Mouse (Mus musculus) embryonic facial prominence, embryonic 12.5 days (tissue): Measurements from ENCODE around the gene Cd2bp2. TPM values are rescaled to one million over a fixed set of nuclear protein-coding genes. Genes with fewer than 3 reads are reported as not detected.

Source experiments
- ATAC-seq: fragments of 200-750 bp; cut with Nextera tagmentation; 2 replicates; pipeline ENCODE4 v1.8.0; 2017; ENCODE audit not compliant: insufficient number of reproducible peaks, insufficient read depth, low FRiP score, low TSS enrichment
- H3K27ac ChIP-seq: fragments of 300-500 bp; sonication (generic); 2 replicates; pipeline ENCODE4 v1.5.1; 2016; ENCODE audit warnings: mild to moderate bottlenecking
- H3K27me3 ChIP-seq: fragments of 300-500 bp; sonication (generic); 2 replicates; pipeline ENCODE4 v1.6.1; 2016; ENCODE audit warnings: mild to moderate bottlenecking, moderate library complexity
- H3K36me3 ChIP-seq: fragments of 300-500 bp; sonication (generic); 2 replicates; pipeline ENCODE4 v1.6.1; 2016; ENCODE audit warnings: mild to moderate bottlenecking
- H3K4me1 ChIP-seq: fragments of 300-500 bp; sonication (generic); 2 replicates; pipeline ENCODE4 v1.6.1; 2016
- H3K4me2 ChIP-seq: fragments of 300-500 bp; sonication (generic); replicated peaks from 2 replicates; pipeline ENCODE4 v1.6.1; 2016; ENCODE audit warnings: mild to moderate bottlenecking, moderate library complexity
- H3K4me3 ChIP-seq: fragments of 300-500 bp; sonication (generic); 2 replicates; pipeline ENCODE4 v1.5.1; 2016; ENCODE audit warnings: mild to moderate bottlenecking
- H3K9ac ChIP-seq: fragments of 300-500 bp; sonication (generic); 2 replicates; pipeline ENCODE4 v1.6.1; 2016; ENCODE audit warnings: mild to moderate bottlenecking, moderate library complexity
- H3K9me3 ChIP-seq: fragments of 300-500 bp; sonication (generic); 2 replicates; pipeline ENCODE4 v1.6.1; 2016; ENCODE audit warnings: mild to moderate bottlenecking, moderate library complexity
- WGBS: fragments of 180-500 bp; shearing (Covaris S2); methylation state at CpG from one replicate; pipeline ENCODE4 v1.1.7; 2016; 5-methylcytosine and 5-hydroxymethylcytosine counted together
- polyA plus RNA-seq: library from polyadenylated mRNA; unstranded; fragments of >200 nt; fragmentation: Nextera tagmentation; extraction: Ambion mirVana; gene quantifications from 2 replicates; pipeline ENCODE4 v1.2.1, GENCODE M21; 2016

Cd2bp2 gene
- polyA plus RNA-seq, 1 experiment from 2014 or later = 73.7 TPM

DNA sequence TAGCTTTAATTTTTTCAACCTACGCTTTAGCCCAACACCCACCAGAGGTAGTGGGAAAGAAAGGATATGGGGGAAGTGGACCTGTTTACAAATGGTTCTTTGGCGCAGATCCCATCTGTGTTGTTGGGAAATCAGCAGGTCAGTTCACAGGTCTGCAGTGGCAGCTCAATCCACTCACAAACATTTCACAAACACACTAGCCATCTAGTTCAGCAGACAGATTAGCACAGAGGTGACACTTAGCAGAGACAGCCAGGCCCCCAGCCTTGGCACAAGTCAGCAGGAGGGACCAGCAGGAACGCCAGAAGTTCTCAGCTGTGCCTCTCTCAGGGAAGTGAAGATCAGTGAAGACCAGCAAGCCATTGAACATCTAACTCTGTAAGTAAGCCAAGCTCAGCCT is 47.9 kb downstream of the Cd2bp2 start:
- no peak overlapping the region for H3K9ac ChIP-seq
- H3K36me3 ChIP-seq = no peaks in the 10 kb centered on the region
- 78% methylated on average over 3 of the region's 3 CpGs for WGBS
- H3K4me1 ChIP-seq = no peaks in the 10 kb centered on the region; the same call in 1 of the 2 replicates
- H3K9me3 ChIP-seq = no peaks in the 10 kb centered on the region
- no peak overlapping the region for H3K27ac ChIP-seq
- no peak overlapping the region for H3K4me2 ChIP-seq
- ATAC-seq = no peak
- no peak overlapping the region for H3K4me3 ChIP-seq
- no peaks in the 10 kb centered on the region for H3K27me3 ChIP-seq

- ATAC-seq = no peak
- 48% methylated on average over 2 of the region's 2 CpGs for WGBS
- no peak overlapping the region for H3K4me2 ChIP-seq
- no peaks in the 10 kb centered on the region; the same call in 1 of the 2 replicates for H3K4me1 ChIP-seq
- H3K27ac ChIP-seq = no peak overlapping the region
- H3K9ac ChIP-seq = no peak overlapping the region
- H3K27me3 ChIP-seq = no peaks in the 10 kb centered on the region
- no peaks in the 10 kb centered on the region for H3K9me3 ChIP-seq
- H3K4me3 ChIP-seq = no peak overlapping the region
- H3K36me3 ChIP-seq = no peaks in the 10 kb centered on the region
Observed at GRCm38 (mm10) chr7:127146267-127146603, 49.6 kb downstream of the Cd2bp2 start.

- H3K9ac ChIP-seq = no peak overlapping the region
- no peak overlapping the region for H3K27ac ChIP-seq
- H3K4me3 ChIP-seq = no peak overlapping the region
- no peak for ATAC-seq
- no peaks in the 10 kb centered on the region for H3K36me3 ChIP-seq
- no peaks in the 10 kb centered on the region; the same call in 1 of the 2 replicates for H3K4me1 ChIP-seq
- no peaks in the 10 kb centered on the region for H3K9me3 ChIP-seq
- H3K27me3 ChIP-seq = no peaks in the 10 kb centered on the region
- H3K4me2 ChIP-seq = no peak overlapping the region
- 43% methylated on average over 9 of the region's 9 CpGs for WGBS
Observed at GRCm38 (mm10) chr7:127145387-127146266, 50.2 kb downstream of the Cd2bp2 start.

GRCm38 (mm10) chr7:127144412-127144811 is 51.4 kb downstream of the Cd2bp2 start:
- no peaks in the 10 kb centered on the region; the same call in 1 of the 2 replicates for H3K4me1 ChIP-seq
- no peaks in the 10 kb centered on the region for H3K9me3 ChIP-seq
- H3K36me3 ChIP-seq = no peaks in the 10 kb centered on the region
- no peaks in the 10 kb centered on the region for H3K27me3 ChIP-seq
- H3K27ac ChIP-seq = no peak overlapping the region
- no peak overlapping the region for H3K4me3 ChIP-seq
- H3K4me2 ChIP-seq = no peak overlapping the region
- ATAC-seq = no peak
- no peak overlapping the region for H3K9ac ChIP-seq
- WGBS = 87% methylated on average over 7 of the region's 7 CpGs

DNA sequence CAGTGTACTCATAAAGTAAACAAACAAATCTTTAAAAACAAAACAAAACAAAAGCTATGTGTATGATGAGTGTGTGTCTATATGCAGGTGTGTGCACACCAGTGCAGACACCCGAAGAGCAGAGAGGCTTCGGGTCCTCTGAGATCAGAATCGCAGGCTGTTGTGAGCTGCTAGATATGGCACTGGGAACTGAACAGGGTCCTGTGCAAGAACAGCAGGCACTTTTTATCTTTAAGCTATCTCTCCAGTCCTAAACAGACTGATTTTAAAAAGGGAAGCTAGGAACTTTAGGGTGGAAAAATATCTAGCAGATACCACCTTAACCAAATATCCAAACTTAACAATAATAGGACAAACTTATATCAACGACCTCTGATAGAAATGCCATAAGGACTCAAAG is 53.2 kb downstream of the Cd2bp2 start:
- Histone ChIP-seq H3K4me1 (no peaks in the 10 kb centered on the region; the same call in 1 of the 2 replicates), H3K4me2 (no peak overlapping the region), H3K27ac (no peak overlapping the region), H3K27me3 (no peaks in the 10 kb centered on the region), H3K9ac (no peak overlapping the region), H3K4me3 (no peak overlapping the region), H3K9me3 (no peaks in the 10 kb centered on the region), H3K36me3 (no peaks in the 10 kb centered on the region)
- WGBS = 89% methylated on average over 4 of the region's 4 CpGs
- no peak for ATAC-seq

GRCm38 (mm10) chr7:127142214-127142613 is 53.6 kb downstream of the Cd2bp2 start:
- no peak for ATAC-seq
- no peak overlapping the region for H3K9ac ChIP-seq
- no peak overlapping the region for H3K4me3 ChIP-seq
- no peaks in the 10 kb centered on the region for H3K27me3 ChIP-seq
- no peak overlapping the region for H3K4me2 ChIP-seq
- H3K9me3 ChIP-seq = no peaks in the 10 kb centered on the region
- no peaks in the 10 kb centered on the region; the same call in 1 of the 2 replicates for H3K4me1 ChIP-seq
- WGBS = 41% methylated on average over 2 of the region's 2 CpGs
- H3K36me3 ChIP-seq = no peaks in the 10 kb centered on the region
- H3K27ac ChIP-seq = no peak overlapping the region

Other genes starting within 250 kb of the Cd2bp2 start
- gene Asphd1, start 246.5 kb downstream of the Cd2bp2 start, polyA plus RNA-seq = 0.55 and 0.77 TPM in 2 replicates
- 0.97 and 1.8 TPM in 2 replicates for gene Sez6l2, start 245.5 kb downstream of the Cd2bp2 start, polyA plus RNA-seq
- gene Cdipt, start 220.1 kb downstream of the Cd2bp2 start, polyA plus RNA-seq = 88.0 and 94.0 TPM in 2 replicates
- 0.53 and 1.6 TPM in 2 replicates for gene Cdiptos, start 220.0 kb downstream of the Cd2bp2 start, polyA plus RNA-seq
- 5.6 and 7.1 TPM in 2 replicates for gene Mvp, start 181.4 kb downstream of the Cd2bp2 start, polyA plus RNA-seq
- 0.37 TPM in 1 of 2 replicates, not detected in the other for gene Pagr1b, start 179.6 kb downstream of the Cd2bp2 start, polyA plus RNA-seq
- gene Pagr1a, start 178.7 kb downstream of the Cd2bp2 start, polyA plus RNA-seq = 51.4 and 76.7 TPM in 2 replicates
- gene Gm42742, start 175.0 kb downstream of the Cd2bp2 start, polyA plus RNA-seq = 59.3 and 77.8 TPM in 2 replicates
- gene Prrt2, start 174.8 kb downstream of the Cd2bp2 start, polyA plus RNA-seq = 8.9 and 9.6 TPM in 2 replicates
- 118 and 122 TPM in 2 replicates for gene Maz, start 169.0 kb downstream of the Cd2bp2 start, polyA plus RNA-seq
- 136 and 141 TPM in 2 replicates for gene Kif22, start 153.6 kb downstream of the Cd2bp2 start, polyA plus RNA-seq
- not detected in 2 replicates for gene Zg16, start 108.7 kb downstream of the Cd2bp2 start, polyA plus RNA-seq
- gene AI467606, start 104.7 kb downstream of the Cd2bp2 start, polyA plus RNA-seq = 1.3 and 1.5 TPM in 2 replicates
- gene Qprt, start 73.8 kb downstream of the Cd2bp2 start, polyA plus RNA-seq = 2.1 and 2.4 TPM in 2 replicates
- 0.13 TPM in 1 of 2 replicates, not detected in the other for gene Spn, start 58.2 kb downstream of the Cd2bp2 start, polyA plus RNA-seq
- 41.1 and 43.4 TPM in 2 replicates for gene Tbc1d10b, start 12.4 kb upstream of the Cd2bp2 start, polyA plus RNA-seq
- gene Mylpf, start 12.8 kb upstream of the Cd2bp2 start, polyA plus RNA-seq = 65.2 and 79.2 TPM in 2 replicates
- gene Zfp553, start 37.0 kb upstream of the Cd2bp2 start, polyA plus RNA-seq = 63.2 and 63.3 TPM in 2 replicates
- gene Sept1, start 37.1 kb upstream of the Cd2bp2 start, polyA plus RNA-seq = 34.0 and 39.7 TPM in 2 replicates
- gene Zfp771, start 48.2 kb upstream of the Cd2bp2 start, polyA plus RNA-seq = 82.9 and 89.3 TPM in 2 replicates
- 196 and 203 TPM in 2 replicates for gene Dctpp1, start 64.7 kb upstream of the Cd2bp2 start, polyA plus RNA-seq
- gene Sephs2, start 78.0 kb upstream of the Cd2bp2 start, polyA plus RNA-seq = 80.1 and 80.4 TPM in 2 replicates
- gene Itgal, start 100.2 kb upstream of the Cd2bp2 start, polyA plus RNA-seq = 0.88 and 0.91 TPM in 2 replicates
- gene Zfp768, start 149.5 kb upstream of the Cd2bp2 start, polyA plus RNA-seq = 22.3 and 22.5 TPM in 2 replicates
- 9.3 and 10.5 TPM in 2 replicates for gene Zfp747, start 180.0 kb upstream of the Cd2bp2 start, polyA plus RNA-seq
- gene 9130019O22Rik, start 191.1 kb upstream of the Cd2bp2 start, polyA plus RNA-seq = 6.0 and 6.9 TPM in 2 replicates
- gene E430018J23Rik, start 197.6 kb upstream of the Cd2bp2 start, polyA plus RNA-seq = 6.9 and 7.8 TPM in 2 replicates
- gene Zfp764, start 210.8 kb upstream of the Cd2bp2 start, polyA plus RNA-seq = 7.9 and 8.5 TPM in 2 replicates
- gene Zfp688, start 226.0 kb upstream of the Cd2bp2 start, polyA plus RNA-seq = 25.0 and 28.4 TPM in 2 replicates